28 mouse cellular contexts compared by ENCODE assay signal in the genomic region with DNA sequence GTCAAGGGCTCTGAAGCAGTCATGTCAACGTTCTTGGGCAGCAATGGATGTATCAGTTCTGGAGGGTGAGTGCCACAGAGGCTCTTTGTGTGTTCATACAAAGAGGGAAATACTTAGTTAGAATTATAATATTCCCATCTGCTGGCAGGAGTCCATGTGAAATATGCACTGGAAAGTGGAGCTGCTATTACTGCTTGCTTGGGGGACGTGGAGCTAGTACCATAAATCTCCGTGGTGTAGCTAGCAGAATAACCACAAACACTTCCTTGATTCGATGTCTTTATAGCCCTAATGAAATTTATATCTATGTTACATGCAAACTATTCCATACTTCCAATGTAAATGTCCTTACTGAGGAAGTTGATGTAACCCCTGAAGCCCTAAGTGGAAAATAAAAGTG.
A peak's percentile ranks its signal among the peaks of the same experiment; 100 is the strongest.
DNase-seq lines count a peak whose midpoint lies in the region; ATAC-seq and TF ChIP-seq lines count a peak whose summit lies in the region.
"Had no signal": no experiment of that assay in that cellular context is flagged by ENCODE, and none has a peak within 500 bp of the region (broad histone marks: within the 10 kb centered on the region; RNA-seq: fewer than 3 reads in every experiment).

No protein-coding gene starts in this region.

- no peak overlapping the region; the same call in 1 of the 2 replicates for H3K27ac ChIP-seq in kidney, embryonic 14.5 days (ENCODE audit: low read depth, low read length)
- no peak overlapping the region for H3K27ac ChIP-seq in midbrain, postnatal 0 days (ENCODE audit: low read depth, low read length)
- H3K27ac ChIP-seq in midbrain, embryonic 16.5 days (ENCODE audit: low read length), result no peak overlapping the region
- H3K27ac ChIP-seq: embryonic facial prominence, embryonic 13.5 days; gastrocnemius, adult 2 months; hindbrain, embryonic 15.5 days; intestine, embryonic 15.5 days; limb, embryonic 15.5 days; liver, embryonic 13.5 days; stomach, embryonic 15.5 days had no signal

- no peaks in the 10 kb centered on the region for H3K4me1 ChIP-seq in kidney, embryonic 14.5 days (ENCODE audit: control insufficient read depth, insufficient read depth, low read length)
- H3K4me1 ChIP-seq in midbrain, postnatal 0 days (ENCODE audit: insufficient read depth, low read length), result no peaks in the 10 kb centered on the region
- H3K4me1 ChIP-seq in midbrain, embryonic 16.5 days (ENCODE audit: control insufficient read depth, insufficient read depth, low read length), result no peaks in the 10 kb centered on the region
- H3K4me1 ChIP-seq: embryonic facial prominence, embryonic 13.5 days; hindbrain, embryonic 15.5 days; intestine, embryonic 15.5 days; limb, embryonic 15.5 days; liver, embryonic 13.5 days; stomach, embryonic 15.5 days had no signal

- no peak for DNase-seq in kidney, postnatal 36 days
- peak; percentile 42 to 50 for DNase-seq in kidney, postnatal 4 days
- no peak for DNase-seq in kidney, adult 18-20 months
- peak; percentile 34 for DNase-seq in midbrain, postnatal 0 days (ENCODE audit: low spot score)
- DNase-seq in urinary bladder, postnatal 10 days (ENCODE audit: low spot score), result no peak
- DNase-seq: adrenal gland, postnatal 25 days; cerebellum, adult 11-12 months; cerebellum, adult 9-11 months; embryo, embryonic 11 days; gastrocnemius, adult 2 months; gastrocnemius, postnatal 36 days; heart, adult 18-20 months; layer of hippocampus, postnatal 36 days; liver, embryonic 13.5 days; lung, adult 18-20 months; right cerebral cortex, postnatal 25 days had no signal

- no peak overlapping the region for H3K9ac ChIP-seq in kidney, embryonic 14.5 days (ENCODE audit: low read depth, low read length)
- no peak overlapping the region for H3K9ac ChIP-seq in midbrain, postnatal 0 days (replicated peaks; ENCODE audit: low read length, poor library complexity, severe bottlenecking)
- no peak overlapping the region for H3K9ac ChIP-seq in midbrain, embryonic 16.5 days (ENCODE audit: low read depth, low read length)
- H3K9ac ChIP-seq: embryonic facial prominence, embryonic 13.5 days; hindbrain, embryonic 15.5 days; intestine, embryonic 15.5 days; limb, embryonic 15.5 days; liver, embryonic 13.5 days; stomach, embryonic 15.5 days had no signal

- H3K36me3 ChIP-seq in kidney, embryonic 14.5 days (ENCODE audit: control insufficient read depth, insufficient read depth, low read length), result no peaks in the 10 kb centered on the region
- H3K36me3 ChIP-seq in midbrain, postnatal 0 days (ENCODE audit: insufficient read depth, low read length), result no peaks in the 10 kb centered on the region
- no peaks in the 10 kb centered on the region for H3K36me3 ChIP-seq in midbrain, embryonic 16.5 days (ENCODE audit: control insufficient read depth, insufficient read depth, low read length)
- H3K36me3 ChIP-seq: embryonic facial prominence, embryonic 13.5 days; hindbrain, embryonic 15.5 days; intestine, embryonic 15.5 days; limb, embryonic 15.5 days; liver, embryonic 13.5 days; stomach, embryonic 15.5 days had no signal

- WGBS in kidney, embryonic 14.5 days, result 46% methylated on average over 4 of the region's 4 CpGs
- WGBS in midbrain, postnatal 0 days, result 82% methylated on average over 4 of the region's 4 CpGs
- 87% methylated on average over 4 of the region's 4 CpGs for WGBS in midbrain, embryonic 16.5 days

- no peak overlapping the region for H3K4me3 ChIP-seq in kidney, embryonic 14.5 days (ENCODE audit: low read length)
- no peak overlapping the region for H3K4me3 ChIP-seq in midbrain, postnatal 0 days (ENCODE audit: low read depth, low read length)
- no peak overlapping the region for H3K4me3 ChIP-seq in midbrain, embryonic 16.5 days (ENCODE audit: low read depth, low read length)
- H3K4me3 ChIP-seq: embryonic facial prominence, embryonic 13.5 days; erythroblast, embryonic 14.5 days; gastrocnemius, adult 2 months; hindbrain, embryonic 15.5 days; intestine, embryonic 15.5 days; limb, embryonic 15.5 days; liver, embryonic 13.5 days; stomach, embryonic 15.5 days had no signal

- no peak overlapping the region for H3K4me2 ChIP-seq in kidney, embryonic 14.5 days (replicated peaks; ENCODE audit: low read depth, low read length)
- no peak overlapping the region for H3K4me2 ChIP-seq in midbrain, postnatal 0 days (ENCODE audit: low read depth, low read length, poor library complexity, severe bottlenecking)
- H3K4me2 ChIP-seq in midbrain, embryonic 16.5 days (ENCODE audit: low read length), result no peak overlapping the region
- H3K4me2 ChIP-seq: embryonic facial prominence, embryonic 13.5 days; heart, embryonic 11.5 days; hindbrain, embryonic 15.5 days; intestine, embryonic 15.5 days; limb, embryonic 15.5 days; liver, embryonic 13.5 days; midbrain, embryonic 11.5 days; stomach, embryonic 15.5 days had no signal

- no peaks in the 10 kb centered on the region for H3K27me3 ChIP-seq in kidney, embryonic 14.5 days (ENCODE audit: control insufficient read depth, insufficient read depth, low read length)
- H3K27me3 ChIP-seq in midbrain, postnatal 0 days (ENCODE audit: insufficient read depth, low read length), result no peaks in the 10 kb centered on the region
- no peaks in the 10 kb centered on the region for H3K27me3 ChIP-seq in midbrain, embryonic 16.5 days (ENCODE audit: control insufficient read depth, insufficient read depth, low read depth, low read length)
- H3K27me3 ChIP-seq: embryonic facial prominence, embryonic 13.5 days; hindbrain, embryonic 15.5 days; intestine, embryonic 15.5 days; limb, embryonic 15.5 days; liver, embryonic 13.5 days; stomach, embryonic 15.5 days had no signal

- H3K9me3 ChIP-seq in kidney, embryonic 14.5 days (ENCODE audit: control insufficient read depth, low read length), result no peaks in the 10 kb centered on the region
- no peaks in the 10 kb centered on the region for H3K9me3 ChIP-seq in midbrain, postnatal 0 days (ENCODE audit: low read length)
- no peaks in the 10 kb centered on the region for H3K9me3 ChIP-seq in midbrain, embryonic 16.5 days (replicated peaks; ENCODE audit: control insufficient read depth, low read length, poor library complexity, severe bottlenecking)
- H3K9me3 ChIP-seq: embryonic facial prominence, embryonic 13.5 days; hindbrain, embryonic 15.5 days; intestine, embryonic 15.5 days; limb, embryonic 15.5 days; liver, embryonic 13.5 days; stomach, embryonic 15.5 days had no signal

- peak; percentile 82 for ATAC-seq in kidney, embryonic 14.5 days (ENCODE audit: low FRiP score, low TSS enrichment)
- ATAC-seq in midbrain, postnatal 0 days (ENCODE audit: low FRiP score), result no peak; the same call in 1 of the 2 replicates
- no peak for ATAC-seq in midbrain, embryonic 16.5 days
- ATAC-seq: CD4-positive, CD25-positive, alpha-beta regulatory T cell, adult 4 months; forebrain, embryonic 16.5 days; intestine, embryonic 15.5 days had no signal

- TF ChIP-seq CTCF in midbrain, postnatal 0 days (IDR thresholded peaks at IDR 0.05), result no peak

Comparison
In these comparisons a context has a peak if more than half of its experiments do, and no peak if none do; other contexts are left out.
1. DNase-seq: peak in kidney, postnatal 4 days (2 of 2) and midbrain, postnatal 0 days (single experiment); none in kidney, postnatal 36 days (0 of 2), kidney, adult 18-20 months (single experiment) and urinary bladder, postnatal 10 days (single experiment).